Mouse (Mus musculus): Measurements from ENCODE around the gene Jak2. TPM values are rescaled to one million over a fixed set of nuclear protein-coding genes. Genes with fewer than 3 reads are reported as not detected.
A peak's percentile ranks its signal among the peaks of the same experiment; 100 is the strongest.

Jak2 gene
- total RNA-seq, 2 experiments from 2014 or later, result 24.1 to 27.8 TPM

DNA sequence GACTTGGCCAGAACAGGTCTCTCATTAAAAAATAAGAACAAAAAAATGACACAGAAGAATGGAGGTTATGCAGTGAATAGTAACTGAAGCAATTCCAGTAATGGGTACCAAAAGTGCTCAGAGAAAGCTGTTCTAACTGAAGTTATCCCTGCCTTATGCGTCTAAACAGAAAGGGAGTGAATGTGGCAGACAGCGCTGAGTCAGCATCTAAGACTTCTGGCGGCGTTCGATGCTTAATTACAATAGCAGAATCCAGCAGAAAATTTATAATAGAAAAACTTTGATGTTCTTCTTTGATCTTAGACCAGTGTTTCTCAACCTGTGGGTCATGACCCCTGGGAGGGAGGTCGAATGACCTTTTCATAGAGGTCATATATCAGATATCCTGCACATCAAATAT lies 94.0 kb downstream of the Jak2 start:
- intact Hi-C loops (cut with DNase I), result no loop called here
- no peak for DNase-seq (ENCODE audit: low spot score in 2 of 2)

DNA sequence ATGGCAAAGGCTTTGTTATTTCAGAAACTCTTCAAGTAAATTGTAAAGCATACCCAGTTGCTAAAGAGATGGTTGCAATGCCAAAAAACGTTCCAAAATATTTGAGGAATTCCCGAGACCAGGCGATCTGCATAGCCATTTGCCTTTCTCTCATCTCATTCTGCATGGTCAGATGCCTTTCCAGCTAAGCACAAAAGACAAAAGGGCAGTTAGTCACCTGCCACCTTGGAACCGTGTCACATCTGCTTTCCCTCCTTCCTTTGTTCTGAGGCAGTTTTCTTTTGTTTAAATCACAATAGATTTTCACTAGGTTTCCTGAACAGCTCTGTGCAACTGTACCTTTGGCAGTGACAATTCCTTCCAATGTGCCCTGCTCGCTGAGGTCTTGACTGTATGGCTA lies 99.4 kb downstream of the Jak2 start:
- intact Hi-C loops (cut with DNase I), result loop anchor here (10.0 kb wide), 2 partner anchors 356 to 576 kb away; partner anchors contain the start of gene Cdc37l1
- DNase-seq (ENCODE audit: low spot score in 2 of 2), result no peak

DNA sequence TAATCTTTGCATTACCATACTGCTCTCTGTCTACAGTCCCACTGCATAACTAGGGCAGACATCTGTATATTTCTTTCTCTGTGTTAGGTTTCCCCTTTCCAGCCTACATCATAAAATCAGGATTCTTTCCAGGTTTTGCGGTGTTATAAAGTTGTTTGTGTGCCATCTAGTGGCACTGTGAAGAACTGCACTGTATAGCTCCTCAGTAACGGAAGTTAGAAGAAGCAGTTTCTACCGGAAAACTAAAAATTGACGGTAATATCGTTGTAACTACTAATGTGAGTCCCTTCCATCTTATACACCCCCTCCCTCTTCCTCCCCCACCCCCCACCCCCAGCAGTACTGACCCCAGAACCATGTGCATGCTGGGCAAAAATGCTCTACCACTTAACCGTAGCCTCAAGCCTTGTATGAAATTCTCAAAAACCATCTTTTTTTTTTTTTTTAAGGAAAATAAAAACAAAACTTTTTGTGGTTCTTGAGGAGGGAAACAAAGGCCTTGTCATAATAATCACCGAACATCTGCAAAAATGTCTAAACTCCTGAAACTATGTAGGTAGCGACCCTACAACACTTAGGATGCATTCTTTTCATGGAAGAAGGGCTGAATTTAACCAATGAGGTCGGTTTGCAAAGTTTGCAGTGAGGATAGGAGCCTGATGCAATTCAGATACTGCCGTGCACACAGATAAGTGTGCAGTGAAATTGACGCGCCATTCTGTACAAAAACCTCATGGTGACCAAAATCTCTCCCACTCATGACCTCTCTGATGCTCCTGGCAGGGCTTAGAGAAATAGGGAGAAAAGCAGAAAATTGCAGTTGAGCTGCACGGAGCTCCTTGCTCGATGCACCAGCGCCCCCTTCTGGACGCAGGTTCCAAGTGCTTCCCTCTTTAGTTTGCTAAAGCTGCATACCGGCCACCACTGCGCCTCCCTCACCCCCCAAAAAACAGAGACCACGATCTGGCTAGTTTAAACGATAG lies 103.6 kb downstream of the Jak2 start:
- DNase-seq (ENCODE audit: low spot score in 2 of 2), result peak; percentile 87 to 92
- intact Hi-C loops (cut with DNase I), result loop anchor here (2.0 to 10.0 kb wide), 3 partner anchors 290 to 580 kb away; partner anchors contain the start of gene Cdc37l1

DNA sequence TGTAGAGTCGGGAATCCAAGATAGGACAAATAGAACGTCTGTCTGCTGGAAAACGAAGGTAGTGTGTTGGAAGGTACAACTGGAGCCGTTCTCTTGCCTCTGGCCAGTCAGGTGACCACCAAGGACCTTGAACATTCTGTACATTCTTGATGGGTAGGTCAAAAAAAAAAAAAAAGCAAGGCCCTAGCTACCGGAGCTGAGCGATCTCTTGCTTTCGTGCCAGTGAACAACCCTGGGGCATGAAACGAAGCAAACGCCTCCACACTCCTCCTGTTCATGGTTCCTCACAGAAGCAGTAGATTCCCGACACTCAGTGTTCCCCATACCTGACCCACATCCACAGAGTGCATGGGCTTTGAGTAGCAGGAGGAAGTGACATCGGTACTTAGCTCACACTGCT lies 104.7 kb downstream of the Jak2 start:
- intact Hi-C loops (cut with DNase I), result loop anchor here (10.0 kb wide), 2 partner anchors 361 to 581 kb away; partner anchors contain the start of gene Cdc37l1
- no peak for DNase-seq (ENCODE audit: low spot score in 2 of 2)

DNA sequence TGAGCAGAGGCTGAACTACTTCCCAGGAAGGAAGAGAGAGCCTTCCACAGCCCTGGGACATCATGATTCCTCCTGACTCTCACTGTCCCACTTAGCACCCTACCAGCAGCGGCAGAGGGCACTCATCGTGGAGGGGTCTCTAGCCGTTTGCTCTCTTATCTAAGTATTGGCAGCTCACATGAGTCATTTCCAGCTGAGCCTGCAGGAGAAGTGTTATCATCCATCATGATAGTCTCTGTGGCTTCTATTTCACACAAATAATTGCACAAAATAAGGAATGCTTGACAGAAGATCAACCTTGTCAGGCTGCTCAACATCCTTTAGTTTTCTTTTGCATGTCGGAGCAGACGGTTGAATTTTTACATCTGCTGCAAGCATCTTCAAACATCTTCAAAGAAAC lies 108.6 kb downstream of the Jak2 start:
- intact Hi-C loops (cut with DNase I), result no loop called here
- no peak for DNase-seq (ENCODE audit: low spot score in 2 of 2)

DNA sequence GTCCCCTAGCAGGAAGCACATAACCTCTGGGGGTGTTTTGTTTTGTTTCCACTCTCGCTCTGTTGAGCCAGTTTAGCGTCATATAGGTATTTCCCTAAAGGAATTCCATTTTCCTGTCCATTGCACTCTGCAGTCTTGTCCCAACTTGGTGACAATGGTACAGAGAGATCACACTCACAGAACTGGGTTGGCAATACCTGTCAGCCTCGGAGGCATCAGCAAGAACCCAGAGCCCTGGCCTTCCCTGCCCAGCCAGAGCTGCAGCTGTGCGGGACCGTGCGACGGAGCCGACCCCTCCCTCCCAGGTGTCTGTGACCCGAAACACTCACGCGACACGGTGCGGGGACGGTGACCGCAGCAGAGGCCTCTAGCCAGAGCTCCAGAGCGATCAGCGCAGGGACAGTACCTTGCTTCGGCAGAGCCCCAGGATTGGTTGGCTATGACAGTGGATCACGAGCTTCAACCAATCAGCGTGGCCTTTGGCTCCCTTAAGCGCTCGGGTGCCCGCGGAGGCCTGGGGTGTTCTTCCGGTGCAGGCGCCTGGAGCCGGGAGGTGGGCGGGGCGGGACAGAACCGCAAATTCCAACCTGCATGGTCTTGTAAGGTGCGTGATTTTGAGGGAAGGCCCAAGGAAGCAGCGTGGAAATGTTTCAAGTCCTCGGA lies 110.0 kb downstream of the Jak2 start:
- intact Hi-C loops (cut with DNase I), result no loop called here

DNA sequence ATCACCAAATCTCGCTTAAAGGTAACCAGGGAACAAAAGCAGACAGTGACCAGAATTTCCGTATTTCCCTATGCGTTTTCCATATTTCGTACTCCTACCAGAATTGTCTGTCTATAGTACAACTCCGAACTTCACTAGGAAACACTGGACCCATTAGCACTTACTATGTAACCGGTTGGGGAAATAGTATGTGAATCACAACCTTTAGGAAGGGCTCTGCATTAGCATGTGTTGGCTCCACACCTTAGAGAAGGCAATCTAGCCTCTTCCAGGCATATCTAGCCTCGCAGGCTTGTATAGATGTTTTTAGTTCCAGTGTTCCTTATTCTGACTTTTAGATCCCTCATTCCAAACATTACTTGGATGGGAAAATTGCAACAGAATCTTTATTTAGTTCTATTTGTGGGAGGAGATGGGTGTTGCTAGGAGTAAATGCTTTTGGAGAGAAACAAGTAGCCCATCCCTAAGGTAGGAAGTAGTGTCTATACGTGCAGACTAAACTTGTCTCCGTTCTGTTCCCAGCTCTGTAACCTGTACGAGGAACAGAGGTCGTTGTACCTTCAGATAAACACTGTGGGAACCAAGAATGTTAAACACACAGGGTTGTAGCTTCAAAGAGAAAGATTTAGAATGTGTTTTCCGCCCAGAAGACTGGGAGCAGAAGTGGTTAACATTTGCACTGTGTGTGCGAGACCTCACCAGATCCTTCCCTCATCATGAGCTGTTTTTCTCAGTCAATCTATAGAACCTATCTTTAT lies 110.7 kb downstream of the Jak2 start:
- no peak for DNase-seq (ENCODE audit: low spot score in 2 of 2)
- intact Hi-C loops (cut with DNase I), result no loop called here

More for the DNA sequence above, 110.0 kb downstream of the Jak2 start:
- DNase-seq (ENCODE audit: low spot score in 2 of 2), result peak; percentile 92 to 94

Other genes with a start within 250 kb of the Jak2 start
- gene Ak3, start 203.9 kb upstream of the Jak2 start, total RNA-seq (2021), result 10 to 100 TPM; 52.3 to 53.2 TPM
- 10 to 100 TPM; 12.7 to 15.6 TPM for gene Rcl1, start 150.5 kb upstream of the Jak2 start, total RNA-seq (2021)
- gene Insl6, start 73.5 kb downstream of the Jak2 start, total RNA-seq (2021), result not detected
- gene Rln1, start 82.8 kb downstream of the Jak2 start, total RNA-seq (2021), result 1 to 10 TPM; 1.2 to 1.4 TPM
- gene Plgrkt, start 115.6 kb downstream of the Jak2 start, total RNA-seq (2021), result 10 to 100 TPM; 27.9 to 29.5 TPM
- under 1 TPM; 0.59 to 0.79 TPM for gene Cd274, start 115.6 kb downstream of the Jak2 start, total RNA-seq (2021)
- under 1 TPM in 1 of 2 experiments, not detected in 1; 0.19 TPM for gene Pdcd1lg2, start 159.1 kb downstream of the Jak2 start, total RNA-seq (2021)

Data from left cerebral cortex, postnatal 14 days (tissue).